Mouse (Mus musculus): Measurements from ENCODE around the gene Dmrtb1.

Gene Dmrtb1

GRCm38 (mm10) chr4:107684130-107684529 is at the start of gene Dmrtb1:
Gene Dmrtb1 (minus strand): TSS chr4:107684230.
- no peak for DNase-seq (ENCODE audit: low read depth, low spot score)

DNA sequence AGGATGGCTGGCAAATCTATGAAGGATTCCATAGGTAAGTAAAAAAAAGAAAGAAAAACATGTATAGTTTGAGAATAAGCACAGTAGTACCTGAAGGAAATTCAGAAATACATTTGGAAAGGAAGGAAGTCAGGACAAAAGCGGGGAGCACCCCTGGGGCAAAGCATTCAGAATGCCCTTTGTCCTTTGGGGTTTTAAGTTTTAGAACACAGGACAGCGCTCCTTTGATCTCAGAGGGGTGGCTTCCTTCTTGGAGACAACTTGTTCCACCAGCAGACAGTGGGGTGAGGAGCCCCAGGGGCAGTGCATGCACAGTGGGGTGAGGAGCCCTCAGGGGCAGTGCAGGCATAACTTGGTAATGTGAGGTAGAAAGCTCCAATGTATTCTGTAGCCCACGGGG is 49.6 kb upstream of the Dmrtb1 start:
- DNase-seq (ENCODE audit: low read depth, low spot score), result no peak

GRCm38 (mm10) chr4:107732624-107733023 is 48.6 kb upstream of the Dmrtb1 start:
- no peak for DNase-seq (ENCODE audit: low read depth, low spot score)

- no peak for DNase-seq (ENCODE audit: low read depth, low spot score)
These were observed 48.2 kb upstream of the Dmrtb1 start for GRCm38 (mm10) chr4:107732182-107732581.

GRCm38 (mm10) chr4:107731088-107731465 is 47.0 kb upstream of the Dmrtb1 start:
- DNase-seq (ENCODE audit: low read depth, low spot score), result no peak

GRCm38 (mm10) chr4:107730391-107731087 is 46.5 kb upstream of the Dmrtb1 start:
- DNase-seq (ENCODE audit: low read depth, low spot score), result no peak

DNA sequence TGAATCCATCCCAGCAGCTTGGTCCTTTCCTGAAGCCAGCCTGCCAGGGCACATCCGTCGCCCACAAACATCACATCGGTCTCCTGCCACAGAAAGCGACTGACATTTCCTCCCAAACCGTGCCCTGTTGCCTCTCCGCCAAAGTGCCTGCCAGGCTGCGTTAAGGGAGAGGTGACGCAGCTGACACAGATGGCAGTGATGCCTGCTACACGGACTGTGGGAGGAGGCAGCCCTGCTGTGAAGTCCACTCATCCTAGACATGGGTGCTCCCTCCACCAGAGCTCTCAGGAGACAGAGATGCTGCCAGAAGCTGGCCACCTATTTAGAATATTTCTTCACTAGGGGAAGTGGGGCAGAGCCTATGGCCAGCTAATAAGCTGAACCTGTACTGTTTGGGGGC is 41.4 kb upstream of the Dmrtb1 start:
- no peak for DNase-seq (ENCODE audit: low read depth, low spot score)

GRCm38 (mm10) chr4:107720043-107720830 is 36.2 kb upstream of the Dmrtb1 start:
- no peak for DNase-seq (ENCODE audit: low read depth, low spot score)

DNA sequence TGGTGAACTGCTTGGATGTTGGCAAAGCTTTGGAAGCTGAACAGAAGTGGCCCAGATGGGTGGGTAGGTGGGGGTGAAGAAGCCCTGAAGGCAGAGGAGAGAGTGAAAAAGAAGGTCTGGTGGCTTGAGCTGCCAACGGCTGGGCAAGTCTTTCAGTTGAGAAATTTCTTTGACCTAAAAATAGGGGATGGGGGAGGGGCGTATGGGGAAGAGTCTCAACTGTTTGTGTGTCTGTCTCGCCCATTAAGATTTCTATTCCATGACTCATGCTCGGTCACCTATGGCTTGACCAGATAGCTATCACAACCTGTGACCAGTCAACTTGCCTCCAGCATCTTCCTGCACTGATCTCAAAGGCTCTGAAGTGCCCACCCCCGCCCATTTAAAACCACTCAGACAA is 35.1 kb upstream of the Dmrtb1 start:
- DNase-seq (ENCODE audit: low read depth, low spot score), result no peak

- no peak for DNase-seq (ENCODE audit: low read depth, low spot score)
These were observed 34.7 kb upstream of the Dmrtb1 start for GRCm38 (mm10) chr4:107718720-107719119.

- no peak for DNase-seq (ENCODE audit: low read depth, low spot score)
These were observed 33.8 kb upstream of the Dmrtb1 start for GRCm38 (mm10) chr4:107717718-107718313.

DNA sequence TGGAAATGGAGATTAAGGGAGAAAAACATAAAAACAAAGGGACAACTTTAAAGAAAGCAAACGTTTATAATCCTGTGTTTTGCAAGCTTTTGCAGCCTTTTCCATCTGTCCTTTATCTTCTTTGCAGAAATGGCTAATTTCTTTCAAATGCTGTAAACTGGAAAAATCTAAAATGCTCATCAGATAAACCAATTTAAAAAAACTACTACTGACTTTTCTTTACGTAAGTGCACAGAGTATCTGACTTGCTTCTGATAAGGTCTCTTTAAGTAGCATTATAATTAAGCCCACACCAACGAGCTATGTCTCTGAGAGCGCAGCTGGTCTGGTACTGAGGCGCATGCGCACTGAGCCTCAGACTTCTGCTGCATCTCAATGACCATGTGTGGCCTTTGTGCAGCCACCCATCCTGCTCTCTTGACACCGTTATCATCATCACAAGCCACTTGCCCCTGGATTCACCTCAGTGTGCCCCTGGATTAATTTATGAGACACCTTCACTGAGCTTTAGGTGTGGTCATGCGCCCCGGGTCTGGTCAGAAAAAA is 32.8 kb upstream of the Dmrtb1 start:
- no peak for DNase-seq (ENCODE audit: low read depth, low spot score)

GRCm38 (mm10) chr4:107706884-107707283 is 22.9 kb upstream of the Dmrtb1 start:
- DNase-seq (ENCODE audit: low read depth, low spot score), result no peak

DNA sequence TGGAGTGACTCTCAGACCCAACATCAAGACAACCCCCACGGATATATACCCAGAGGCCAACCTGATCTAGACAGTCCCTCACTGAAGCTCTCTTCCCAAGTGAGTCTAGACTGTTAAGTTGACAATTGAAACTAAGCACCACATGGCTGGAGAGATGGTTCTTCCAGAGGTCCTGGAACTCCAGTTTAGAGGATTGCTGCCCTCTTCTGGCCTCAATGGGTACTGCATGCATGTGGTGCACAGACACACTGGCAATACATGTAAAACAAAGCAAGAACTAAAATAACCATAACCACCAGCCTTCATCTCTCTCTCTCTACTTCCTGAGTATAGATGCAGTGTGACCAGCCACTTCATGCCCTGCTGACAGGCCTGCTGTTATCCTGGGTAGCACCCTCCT is 20.2 kb upstream of the Dmrtb1 start:
- no peak for DNase-seq (ENCODE audit: low read depth, low spot score)

DNA sequence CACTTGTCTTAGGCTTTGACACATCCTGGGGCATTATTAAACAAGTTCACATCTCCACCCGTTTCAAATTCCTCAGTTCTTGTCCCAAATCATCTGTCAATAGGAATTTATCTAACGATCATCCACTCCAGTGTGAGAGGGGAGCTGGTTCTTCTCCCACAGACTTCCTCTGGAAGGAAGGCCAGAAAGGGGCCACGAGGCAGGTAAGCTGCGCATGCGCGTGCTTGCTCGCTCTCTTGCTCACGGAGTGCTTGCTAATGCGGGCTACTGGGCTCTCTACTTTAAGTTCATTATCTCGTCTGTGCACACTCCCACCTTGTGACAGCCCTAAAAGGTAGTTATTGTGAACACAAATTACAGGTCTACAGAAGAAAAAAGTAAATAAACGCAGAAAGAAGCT is 17.6 kb upstream of the Dmrtb1 start:
- no peak for DNase-seq (ENCODE audit: low read depth, low spot score)

DNA sequence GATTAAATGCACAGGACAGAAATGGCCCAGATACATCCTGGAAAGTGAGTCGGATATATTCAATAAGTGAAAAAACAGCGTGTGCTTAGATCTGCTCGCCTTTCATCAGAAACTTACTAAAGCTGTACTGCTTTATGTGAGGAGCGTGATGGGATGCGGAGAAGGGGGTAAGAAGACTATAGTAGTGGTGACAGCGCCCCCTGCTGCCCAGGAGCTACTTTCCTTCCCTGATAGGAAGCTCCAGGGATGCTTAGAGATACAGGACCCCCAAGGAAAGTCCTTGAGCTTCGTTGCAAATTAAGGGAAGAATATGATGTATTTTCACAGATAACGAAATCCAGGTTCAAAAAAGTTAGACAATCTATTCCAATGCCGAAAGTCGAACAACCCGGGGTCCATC is 17.1 kb upstream of the Dmrtb1 start:
- DNase-seq (ENCODE audit: low read depth, low spot score), result peak; percentile 45

- DNase-seq (ENCODE audit: low read depth, low spot score), result no peak
These were observed 15.2 kb upstream of the Dmrtb1 start for GRCm38 (mm10) chr4:107699271-107699670.

GRCm38 (mm10) chr4:107693816-107694215 is 9.8 kb upstream of the Dmrtb1 start:
- no peak for DNase-seq (ENCODE audit: low read depth, low spot score)

DNA sequence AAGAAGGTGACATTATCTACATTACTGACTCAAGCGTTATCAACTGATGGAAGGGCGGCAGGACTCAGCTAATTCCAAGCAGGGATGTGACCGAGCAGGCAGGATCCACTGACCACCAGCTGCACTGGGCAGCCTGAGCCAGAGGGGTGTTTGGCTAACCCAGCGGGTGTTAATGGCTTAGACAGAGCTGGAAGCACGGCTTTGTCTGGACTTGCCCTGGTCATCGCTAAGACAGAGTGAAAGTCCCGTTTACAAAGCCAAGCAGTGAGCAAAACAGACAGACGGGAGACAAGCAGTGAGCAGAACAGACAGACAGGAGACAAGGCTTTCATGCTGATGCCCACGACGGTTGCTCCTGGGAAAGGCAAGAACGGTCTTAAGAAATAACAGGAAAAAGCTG is 4.2 kb upstream of the Dmrtb1 start:
- no peak for DNase-seq (ENCODE audit: low read depth, low spot score)

GRCm38 (mm10) chr4:107687127-107687526 is 3.1 kb upstream of the Dmrtb1 start:
- no peak for DNase-seq (ENCODE audit: low read depth, low spot score)

DNA sequence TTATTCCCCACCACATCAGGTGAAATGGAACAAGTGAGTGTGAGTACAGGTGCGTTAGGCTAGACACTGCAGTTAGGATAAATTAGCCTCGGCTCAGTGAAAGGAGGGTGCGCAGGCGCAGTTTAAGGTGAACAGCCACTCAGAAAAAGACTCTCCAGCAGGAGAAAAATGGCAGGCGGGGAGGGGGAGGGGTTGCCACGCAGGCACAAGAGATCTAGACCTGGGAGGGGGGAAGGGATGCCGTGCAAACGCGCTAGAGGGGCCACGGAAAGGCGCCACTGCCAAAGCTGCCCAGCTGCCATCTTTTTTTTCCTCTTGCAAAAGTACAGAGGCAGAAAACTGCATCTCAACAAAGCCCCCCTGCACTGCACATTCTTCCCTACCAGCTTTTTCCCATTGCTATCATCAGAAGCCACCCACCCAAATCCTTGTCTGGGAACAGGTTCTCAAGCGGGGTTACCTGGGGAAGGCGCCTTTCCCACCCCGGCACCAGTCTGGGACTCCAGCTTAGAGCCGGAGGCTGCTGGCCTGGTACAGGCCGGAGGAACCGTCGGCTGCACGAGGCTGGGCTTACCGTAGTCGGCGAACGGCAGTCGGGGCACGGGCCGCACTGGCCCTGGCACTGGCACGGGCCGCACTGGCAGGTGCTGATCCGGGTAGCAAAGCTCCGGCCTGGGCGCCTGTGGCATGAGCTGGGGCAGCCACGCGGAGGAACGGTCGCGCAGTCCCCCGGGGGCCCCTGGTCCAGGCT is 849 bp downstream of the Dmrtb1 start:
- no peak for DNase-seq (ENCODE audit: low read depth, low spot score)
